Mouse (Mus musculus): ENCODE measurements at regions not wholly inside any gene's neighbourhood (a gene's known extent, or its start where the extent isn't known, plus 50 kb on each side); places are given as distances from the start of the nearest gene placed in this dataset.

DNA sequence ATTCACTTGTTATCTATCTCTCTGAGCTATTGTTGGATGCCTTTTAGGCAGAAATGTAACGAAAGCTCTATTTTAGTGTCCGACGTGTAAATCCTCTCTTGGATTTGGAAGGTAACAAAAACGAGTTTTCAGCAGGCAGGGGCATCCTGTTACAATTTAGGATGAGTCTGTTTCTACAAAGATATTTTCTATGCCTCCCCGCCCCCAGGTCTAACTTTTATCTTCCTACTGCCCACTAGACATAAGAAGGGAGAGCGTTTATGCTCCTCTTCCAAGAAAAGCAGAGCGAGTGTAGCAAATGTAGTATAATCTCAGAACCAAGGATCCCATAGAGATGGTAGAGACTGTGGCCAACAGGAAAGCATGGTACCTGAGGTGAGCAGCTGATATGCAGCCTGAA is 62.4 kb upstream of the Hs3st2 start:
- Histone ChIP-seq H3K4me3 (replicated peaks in 1 of 3; ENCODE audit: low read depth in 2 of 3, low read length in 2 of 3, poor library complexity in 1 of 3) (no peak overlapping the region), H3K27ac (ENCODE audit: insufficient read depth, low read depth) (no peak overlapping the region), H3K9ac (ENCODE audit: insufficient read depth, low read depth) (no peak overlapping the region), H3K4me2 (ENCODE audit: insufficient read depth, low read depth, poor library complexity, severe bottlenecking) (no peak overlapping the region), H3K36me3 (replicated peaks in 1 of 2; ENCODE audit: control insufficient read depth in 1 of 2, insufficient read depth in 1 of 2, low read length in 1 of 2) (no peaks in the 10 kb centered on the region), H3K9me3 (replicated peaks; ENCODE audit: low read length) (no peaks in the 10 kb centered on the region), H3K79me2 (replicated peaks; ENCODE audit: control insufficient read depth, extremely low read depth, insufficient read depth, poor library complexity, severe bottlenecking) (no peaks in the 10 kb centered on the region), H3K4me1 (ENCODE audit: control insufficient read depth in 1 of 2, insufficient read depth in 2 of 2) (no peaks in the 10 kb centered on the region), H3K27me3 (replicated peaks) (peaks cover 45% of the 10 kb centered on the region)
- no peak for DNase-seq (ENCODE audit: extremely low read depth)
- in situ Hi-C loops (cut with MboI; ENCODE audit: low pct_ligation_motif_present, low pct_unique_long_range_greater_than_20kb, low sequenced_read_pairs) (no loop called here), dilution Hi-C loops (cut with MboI; ENCODE audit: extremely low pct_ligation_motif_present, extremely low pct_unique_long_range_greater_than_20kb, low sequenced_read_pairs) (no loop called here)
- TF ChIP-seq ETS1 (conservative IDR thresholded peaks at IDR 0.05; ENCODE audit: low read depth, low read length) (no peak), MAZ (IDR thresholded peaks at IDR 0.05; ENCODE audit: low read depth, low read length) (no peak), POLR2A (IDR thresholded peaks at IDR 0.05; ENCODE audit: low read depth, low read length) (no peak), NRF1 (IDR thresholded peaks at IDR 0.05; ENCODE audit: low read depth, low read length) (no peak), USF2 (conservative IDR thresholded peaks at IDR 0.05; ENCODE audit: low read depth, low read length) (no peak), ZNF384 (IDR thresholded peaks at IDR 0.05; ENCODE audit: low read depth, low read length) (no peak), PAX5 (IDR thresholded peaks at IDR 0.05; ENCODE audit: low read length) (no peak)

DNA sequence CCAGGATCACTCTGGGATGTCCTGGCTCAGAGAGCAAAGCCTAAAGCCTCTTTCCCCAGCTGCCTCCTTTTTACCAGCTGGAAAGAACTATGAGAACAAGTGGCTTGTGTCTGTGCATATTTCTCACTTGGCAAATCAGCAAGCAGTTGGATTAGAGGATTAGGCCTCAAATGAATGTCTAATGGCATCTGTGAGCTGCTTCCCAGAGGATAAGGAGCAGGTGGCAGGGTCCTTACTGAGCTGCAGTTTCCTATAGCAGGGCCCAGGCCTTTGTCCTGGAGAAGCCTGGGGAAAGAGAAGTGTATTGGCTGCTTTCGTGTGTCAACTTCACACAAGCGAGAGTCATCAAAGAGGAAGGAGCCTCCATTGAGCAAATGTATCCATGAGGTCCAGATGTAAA is 59.1 kb upstream of the Hs3st2 start:
- Histone ChIP-seq H3K36me3 (replicated peaks in 1 of 2; ENCODE audit: control insufficient read depth in 1 of 2, insufficient read depth in 1 of 2, low read length in 1 of 2) (no peaks in the 10 kb centered on the region), H3K9ac (ENCODE audit: insufficient read depth, low read depth) (no peak overlapping the region), H3K4me1 (ENCODE audit: control insufficient read depth in 1 of 2, insufficient read depth in 2 of 2) (no peaks in the 10 kb centered on the region), H3K4me2 (ENCODE audit: insufficient read depth, low read depth, poor library complexity, severe bottlenecking) (no peak overlapping the region), H3K4me3 (replicated peaks in 1 of 3; ENCODE audit: low read depth in 2 of 3, low read length in 2 of 3, poor library complexity in 1 of 3) (no peak overlapping the region), H3K79me2 (replicated peaks; ENCODE audit: control insufficient read depth, extremely low read depth, insufficient read depth, poor library complexity, severe bottlenecking) (no peaks in the 10 kb centered on the region), H3K27ac (ENCODE audit: insufficient read depth, low read depth) (no peak overlapping the region), H3K27me3 (replicated peaks) (peaks cover 50% of the 10 kb centered on the region), H3K9me3 (replicated peaks; ENCODE audit: low read length) (no peaks in the 10 kb centered on the region)
- dilution Hi-C loops (cut with MboI; ENCODE audit: extremely low pct_ligation_motif_present, extremely low pct_unique_long_range_greater_than_20kb, low sequenced_read_pairs) (no loop called here), in situ Hi-C loops (cut with MboI; ENCODE audit: low pct_ligation_motif_present, low pct_unique_long_range_greater_than_20kb, low sequenced_read_pairs) (no loop called here)
- no peak for TF ChIP-seq ETS1 (conservative IDR thresholded peaks at IDR 0.05; ENCODE audit: low read depth, low read length)
- no peak for TF ChIP-seq SMC3 (IDR thresholded peaks at IDR 0.05; ENCODE audit: low read depth, low read length)
- DNase-seq (ENCODE audit: extremely low read depth): no peak

DNA sequence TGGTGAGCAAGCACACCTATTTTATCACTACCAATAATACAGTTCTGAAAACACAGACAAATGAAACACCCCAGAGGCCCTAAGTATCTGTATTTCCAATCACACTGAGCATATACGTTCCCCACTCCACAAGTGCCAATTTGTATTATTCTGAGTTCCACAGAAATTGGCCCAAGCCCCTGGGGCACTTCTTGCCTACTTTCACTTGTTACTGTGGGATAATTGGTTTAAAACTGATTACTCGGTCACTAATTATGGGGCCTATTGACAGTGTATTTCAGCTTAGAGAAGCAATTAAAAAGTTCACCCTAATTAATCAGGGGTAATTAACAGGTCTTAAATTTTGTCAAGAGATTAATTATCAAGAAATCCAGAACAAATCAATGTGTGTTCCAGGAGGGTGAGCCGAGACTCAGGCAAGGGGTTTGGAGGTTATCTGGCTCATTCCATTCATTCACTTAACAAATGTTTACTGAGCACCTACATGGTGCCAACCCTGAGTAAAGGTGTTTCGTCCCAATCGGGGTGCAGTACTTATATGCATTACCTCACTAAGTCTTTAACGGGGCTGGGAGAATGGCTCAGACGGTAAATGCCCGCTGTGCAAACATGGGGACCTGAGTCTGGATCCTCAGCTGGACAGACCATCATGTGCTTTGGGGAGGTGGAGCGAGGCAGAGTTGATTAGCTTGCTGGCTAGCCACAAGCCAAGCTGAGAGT is 56.1 kb upstream of the Hs3st2 start:
- Histone ChIP-seq H3K4me1 (ENCODE audit: control insufficient read depth in 1 of 2, insufficient read depth in 2 of 2) (no peaks in the 10 kb centered on the region), H3K9me3 (replicated peaks; ENCODE audit: low read length) (no peaks in the 10 kb centered on the region), H3K4me2 (ENCODE audit: insufficient read depth, low read depth, poor library complexity, severe bottlenecking) (no peak overlapping the region), H3K27me3 (replicated peaks) (peaks cover 54% of the 10 kb centered on the region), H3K36me3 (replicated peaks in 1 of 2; ENCODE audit: control insufficient read depth in 1 of 2, insufficient read depth in 1 of 2, low read length in 1 of 2) (no peaks in the 10 kb centered on the region), H3K4me3 (replicated peaks in 1 of 3; ENCODE audit: low read depth in 2 of 3, low read length in 2 of 3, poor library complexity in 1 of 3) (no peak overlapping the region), H3K79me2 (replicated peaks; ENCODE audit: control insufficient read depth, extremely low read depth, insufficient read depth, poor library complexity, severe bottlenecking) (no peaks in the 10 kb centered on the region), H3K27ac (ENCODE audit: insufficient read depth, low read depth) (no peak overlapping the region), H3K9ac (ENCODE audit: insufficient read depth, low read depth) (no peak overlapping the region)
- TF ChIP-seq SMC3 (IDR thresholded peaks at IDR 0.05; ENCODE audit: low read depth, low read length) (no peak), USF1 (IDR thresholded peaks at IDR 0.05; ENCODE audit: low read depth, low read length) (no peak), ZKSCAN1 (IDR thresholded peaks at IDR 0.05; ENCODE audit: borderline replicate concordance, low read depth, low read length) (no peak), E2F4 (IDR thresholded peaks at IDR 0.05; ENCODE audit: insufficient replicate concordance, low read depth, low read length) (no peak), MAFK (IDR thresholded peaks at IDR 0.05; ENCODE audit: insufficient replicate concordance, low read length) (no peak)
- in situ Hi-C loops (cut with MboI; ENCODE audit: low pct_ligation_motif_present, low pct_unique_long_range_greater_than_20kb, low sequenced_read_pairs): no loop called here
- dilution Hi-C loops (cut with MboI; ENCODE audit: extremely low pct_ligation_motif_present, extremely low pct_unique_long_range_greater_than_20kb, low sequenced_read_pairs): no loop called here
- DNase-seq (ENCODE audit: extremely low read depth): no peak
